Mouse (Mus musculus): ENCODE measurements at regions not wholly inside any gene's neighbourhood (a gene's known extent, or its start where the extent isn't known, plus 50 kb on each side); places are given as distances from the start of the nearest gene placed in this dataset.

DNA sequence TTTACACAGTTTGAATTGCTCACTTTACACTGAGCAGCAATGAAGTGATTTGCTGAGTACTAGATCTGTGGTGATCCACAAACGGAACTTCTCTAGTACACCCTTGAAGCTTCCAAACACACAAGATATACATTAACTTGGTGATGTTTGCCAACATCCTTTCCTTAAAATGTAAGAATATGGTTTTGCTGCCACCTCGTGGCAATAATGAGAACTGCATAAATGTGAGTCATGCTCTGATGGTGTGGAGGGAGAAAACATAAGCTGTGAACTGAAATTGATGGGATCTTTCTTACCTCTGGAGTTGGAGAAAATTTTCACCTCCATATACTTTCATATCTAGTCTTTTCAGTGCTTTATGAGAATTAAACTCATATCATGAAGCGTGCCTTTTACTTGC, 51.6 kb downstream of the Bex3 start:
- DNase-seq (ENCODE audit: low read depth, low spot score), result peak; percentile 37

DNA sequence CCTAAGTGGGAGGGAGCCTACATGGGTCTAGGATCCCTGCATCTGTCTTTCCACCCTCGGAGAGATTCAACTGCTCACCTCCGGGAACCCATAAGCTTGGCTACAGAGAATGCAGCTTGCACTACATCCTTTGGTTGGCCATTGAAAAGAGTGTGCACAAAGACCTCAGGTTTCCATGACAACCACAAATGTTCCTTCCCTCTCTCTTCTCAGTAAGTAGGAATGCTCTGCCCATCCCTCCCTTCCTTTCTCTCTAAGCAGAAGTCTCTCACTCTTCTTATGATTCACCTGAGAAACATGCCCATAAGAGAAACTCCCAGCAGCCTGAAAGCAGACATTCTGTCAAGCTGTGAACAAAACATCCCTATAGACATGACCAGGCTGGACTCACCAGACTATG, 95.8 kb downstream of the Bex3 start:
- DNase-seq (ENCODE audit: low read depth, low spot score), result no peak

Data from retina, adult 2 months (tissue).